Mouse (Mus musculus) cerebellum, adult (tissue): ENCODE results near the gene Zeb2.

Experiments used
- ATAC-seq: cut with Nextera tagmentation; 2 replicates; pipeline ENCODE4 v1.9.2; 2017; ENCODE audit warnings: mild to moderate bottlenecking, moderate library complexity, mixed read lengths; ENCODE audit not compliant: insufficient number of reproducible peaks, low FRiP score, low TSS enrichment

The Zeb2 gene

GRCm38 (mm10) chr2:45100017-45100416 lies 17.2 kb downstream of the Zeb2 start:
- ATAC-seq: no peak

DNA sequence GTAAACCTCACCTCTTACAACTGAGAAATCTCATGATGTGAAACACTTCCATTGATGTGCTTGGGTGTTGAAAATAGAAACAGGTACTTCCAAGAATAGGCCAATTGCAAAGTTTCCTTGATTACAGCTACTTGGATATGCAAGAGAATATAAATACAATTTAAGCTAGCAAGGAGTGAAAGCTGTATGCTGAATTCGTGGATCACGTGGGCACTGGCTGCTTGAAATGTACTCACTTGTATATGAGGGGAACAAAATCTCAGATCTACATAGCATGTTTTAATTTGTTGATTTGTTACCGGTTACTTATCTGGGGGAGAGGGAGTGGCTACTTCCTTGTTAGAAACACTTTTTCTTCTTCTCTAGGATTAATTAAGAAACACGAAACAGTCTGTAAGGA lies 18.1 kb downstream of the Zeb2 start:
- ATAC-seq: no peak

- no peak for ATAC-seq
Observed at GRCm38 (mm10) chr2:45097969-45098368, 19.2 kb downstream of the Zeb2 start.

DNA sequence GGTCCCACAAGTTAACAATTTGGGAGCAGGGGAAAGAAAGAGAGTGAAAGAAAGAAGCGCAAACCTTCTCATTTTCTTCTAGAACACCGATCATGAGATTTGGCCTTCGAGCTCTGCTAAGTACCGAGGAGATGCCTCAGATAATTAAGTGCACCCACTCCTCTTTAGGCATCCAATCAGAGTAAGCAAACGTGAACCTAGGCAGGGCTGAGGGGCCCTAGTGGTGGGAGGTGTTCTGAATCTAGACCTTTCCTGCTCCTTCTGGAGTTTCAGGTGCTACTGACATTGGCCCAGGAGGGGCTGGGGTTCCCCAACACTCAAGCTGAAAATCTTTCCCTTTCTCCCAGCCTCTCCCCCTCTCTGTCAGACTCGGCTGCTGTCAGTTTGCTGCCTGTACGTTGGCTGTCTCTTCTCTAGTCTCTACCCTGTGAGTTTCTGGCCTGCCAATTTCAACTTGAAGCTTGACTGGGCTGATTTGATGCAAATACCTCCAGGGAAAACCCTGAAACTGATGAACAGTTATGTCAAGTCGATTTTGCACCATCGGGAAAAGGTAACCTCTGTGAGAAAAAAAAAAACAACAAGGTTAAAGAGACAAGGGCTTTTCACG lies 20.5 kb downstream of the Zeb2 start:
- ATAC-seq: no peak

- no peak for ATAC-seq
Observed at GRCm38 (mm10) chr2:45095825-45096224, 21.4 kb downstream of the Zeb2 start.

DNA sequence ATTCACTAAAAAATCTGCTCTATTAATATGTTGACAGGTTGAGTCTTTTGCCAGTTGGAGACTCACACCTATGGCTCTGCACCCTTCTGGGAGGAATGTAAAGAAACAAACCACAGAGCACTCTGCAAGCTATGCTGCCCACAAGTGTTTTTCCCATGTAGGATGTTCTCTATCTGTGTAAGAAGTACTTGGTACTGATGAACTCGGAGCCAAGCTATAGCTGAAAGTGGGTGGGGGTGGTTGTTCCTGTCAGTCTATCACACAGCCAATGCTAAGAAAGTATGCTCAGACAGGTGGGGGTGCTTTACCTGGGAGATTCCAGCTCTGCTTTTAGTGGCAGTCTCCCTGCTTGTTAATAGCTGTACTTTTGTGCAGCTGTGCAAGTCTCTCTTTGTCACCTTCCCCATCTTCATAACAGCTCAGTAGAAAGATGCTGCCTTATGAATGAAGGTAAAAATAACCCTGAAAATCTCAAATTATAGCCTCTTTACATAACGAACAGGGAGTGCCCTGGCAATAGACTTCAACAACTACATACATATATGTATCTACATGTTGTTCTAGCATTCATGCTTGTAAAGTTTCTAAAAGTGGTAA lies 22.7 kb downstream of the Zeb2 start:
- no peak for ATAC-seq

- no peak for ATAC-seq
Observed at GRCm38 (mm10) chr2:45093479-45093878, 23.7 kb downstream of the Zeb2 start.

DNA sequence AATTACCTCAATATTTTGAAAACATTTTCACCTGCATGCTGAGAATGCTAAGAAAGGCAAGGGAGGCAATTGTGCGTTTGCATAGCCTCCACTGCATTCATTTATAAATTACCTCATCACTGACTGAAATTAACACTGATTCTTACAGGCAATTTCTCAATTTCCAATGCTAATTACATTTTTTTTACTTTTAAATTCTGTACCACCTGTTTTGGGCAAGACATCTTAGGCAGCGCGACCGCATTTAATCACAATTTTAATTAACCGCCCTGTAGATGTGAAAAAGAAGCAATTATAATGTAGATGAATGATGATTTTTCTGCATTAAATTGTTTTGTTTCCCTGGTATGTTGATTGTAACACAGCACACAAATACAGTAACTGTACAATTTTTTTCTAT lies 24.5 kb downstream of the Zeb2 start:
- no peak for ATAC-seq

DNA sequence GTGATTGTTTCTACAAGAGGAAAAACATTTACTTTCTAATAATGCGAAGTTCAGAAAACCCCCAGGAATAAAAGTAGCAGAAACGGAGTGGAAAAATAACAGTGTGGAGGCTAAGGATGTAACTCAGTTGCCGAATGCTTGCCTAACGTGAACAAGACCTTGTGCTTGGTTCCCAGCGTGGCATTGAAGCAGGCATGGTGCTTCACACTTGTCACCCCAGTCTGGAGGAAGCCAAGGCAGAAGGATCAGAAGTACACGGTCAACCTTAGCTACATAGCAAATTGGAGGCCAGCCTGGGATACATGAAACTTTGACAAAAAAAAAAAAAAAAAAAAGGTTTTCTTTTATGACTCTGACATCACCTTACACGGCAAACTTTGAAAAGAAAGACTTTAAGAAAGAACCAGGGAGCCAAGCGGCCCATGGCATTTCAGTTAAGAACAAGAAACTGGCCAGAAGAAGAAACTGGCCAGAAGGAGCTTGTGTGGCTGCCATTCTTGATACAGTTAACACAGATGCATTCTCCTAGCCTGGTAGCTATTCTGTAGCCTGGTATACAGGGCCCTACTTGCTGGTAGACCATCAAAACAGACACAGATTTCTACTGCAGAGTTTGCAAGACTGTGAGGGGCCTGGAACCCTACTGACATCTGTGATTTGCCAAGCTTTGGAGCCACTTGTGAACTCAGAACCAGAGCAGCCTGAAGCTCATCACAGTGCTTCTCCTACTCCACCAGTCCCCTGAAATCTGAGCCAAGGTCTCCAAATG lies 26.5 kb downstream of the Zeb2 start:
- no peak for ATAC-seq

DNA sequence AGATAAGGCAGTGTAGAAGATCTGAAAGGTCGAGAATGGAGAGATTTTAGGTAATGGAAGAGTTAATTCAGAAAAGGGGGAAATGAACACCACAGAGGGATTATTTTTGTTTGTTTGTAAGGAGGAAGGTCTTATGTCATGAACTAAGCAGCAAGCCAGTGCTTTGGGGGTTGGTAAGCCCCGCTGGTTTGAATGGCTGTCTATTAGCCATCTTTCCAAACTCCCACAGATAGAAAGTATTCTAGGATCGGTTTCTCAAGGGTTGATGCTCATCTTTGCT lies 28.0 kb downstream of the Zeb2 start:
- no peak for ATAC-seq

- no peak for ATAC-seq
Observed at GRCm38 (mm10) chr2:45088435-45089250, 28.6 kb downstream of the Zeb2 start.

DNA sequence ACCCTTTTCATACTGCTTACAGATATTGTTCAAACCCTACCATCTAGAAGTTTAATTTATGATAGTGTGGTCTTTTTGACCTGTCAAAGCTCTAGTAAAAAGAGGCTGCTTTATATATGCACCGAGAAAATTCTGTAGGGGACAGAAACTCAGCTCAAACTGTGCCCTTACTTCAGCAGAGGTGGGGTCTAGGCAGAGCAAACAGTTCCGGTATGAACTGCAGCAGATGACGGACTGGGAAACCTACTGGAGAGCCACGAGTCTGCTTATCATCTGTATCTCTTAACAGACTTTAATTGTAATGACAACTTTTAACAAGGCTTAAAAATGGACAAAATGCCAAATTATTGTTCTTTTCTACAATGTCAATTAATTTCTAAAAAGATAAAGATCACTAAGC lies 30.0 kb downstream of the Zeb2 start:
- no peak for ATAC-seq

DNA sequence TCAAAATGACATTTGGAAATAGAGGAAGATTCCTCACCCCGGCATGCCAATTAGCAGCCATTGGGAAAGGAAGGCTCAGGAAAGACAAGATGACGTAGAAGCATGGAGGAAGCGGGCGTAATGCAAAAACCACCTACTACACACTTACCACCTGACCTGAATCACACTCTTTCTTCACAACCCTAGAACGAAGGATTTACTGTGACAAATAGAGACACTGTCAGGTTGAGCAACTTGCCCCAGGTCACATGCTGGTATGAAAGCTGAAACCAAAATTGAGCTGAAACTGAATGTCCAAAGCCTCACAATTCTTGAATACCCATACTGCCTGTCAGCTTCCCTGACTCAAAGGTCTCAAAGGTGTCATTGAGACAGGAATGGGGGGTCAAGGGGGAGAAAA lies 31.5 kb downstream of the Zeb2 start:
- no peak for ATAC-seq

GRCm38 (mm10) chr2:45083042-45083441 lies 34.2 kb downstream of the Zeb2 start:
- no peak for ATAC-seq

- ATAC-seq: no peak
Observed at GRCm38 (mm10) chr2:45081559-45081958, 35.6 kb downstream of the Zeb2 start.

- ATAC-seq: no peak
Observed at GRCm38 (mm10) chr2:45077938-45078487, 39.2 kb downstream of the Zeb2 start.

DNA sequence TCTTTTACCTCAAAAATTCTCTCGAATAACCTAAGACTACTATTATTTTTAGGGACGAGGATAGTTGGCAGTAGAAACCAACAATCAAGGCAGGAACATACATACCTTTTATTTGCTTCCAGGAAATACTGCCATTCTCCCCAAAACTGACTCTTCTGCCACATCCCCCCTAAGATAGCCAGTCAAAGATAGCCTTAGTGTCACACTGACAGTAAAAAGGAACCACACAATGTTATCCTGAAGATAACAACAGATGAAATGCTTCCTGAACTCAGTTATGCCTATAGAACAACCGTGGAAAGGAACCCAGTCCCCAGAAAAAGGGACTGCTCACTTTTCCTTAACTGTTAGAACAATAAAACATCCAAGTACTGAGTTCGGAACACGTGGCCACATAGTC lies 39.8 kb downstream of the Zeb2 start:
- no peak for ATAC-seq

GRCm38 (mm10) chr2:45073025-45073424 lies 44.2 kb downstream of the Zeb2 start:
- ATAC-seq: no peak

DNA sequence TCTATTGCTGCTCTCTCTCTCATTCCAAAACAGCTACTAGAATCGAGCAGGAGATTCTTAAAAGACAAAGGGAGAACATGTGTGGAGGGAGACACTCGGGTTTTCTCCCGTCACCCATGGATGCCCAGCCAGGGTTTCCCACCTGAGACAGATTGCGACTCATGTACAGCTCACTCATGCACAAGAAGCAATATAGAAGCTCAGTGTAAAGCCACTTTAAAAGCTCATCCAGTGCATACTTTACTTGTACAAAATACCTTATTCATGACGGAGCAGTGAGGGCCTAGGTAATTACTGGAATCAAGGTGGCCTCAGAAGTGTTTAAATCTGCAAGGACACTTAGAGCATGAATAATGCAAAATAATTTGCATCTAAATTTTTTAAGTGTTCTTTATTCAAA lies 45.9 kb downstream of the Zeb2 start:
- ATAC-seq: no peak

- no peak for ATAC-seq
Observed at GRCm38 (mm10) chr2:45070612-45071276, 46.5 kb downstream of the Zeb2 start.
